Mouse (Mus musculus) erythroblast, embryonic 14.5 days (primary cell): ENCODE measurements around the gene Mrtfa.

Experiments
- GATA1 ChIP-seq: IDR thresholded peaks from 2 replicates; pipeline ENCODE4 v1.6.1; 2012; ENCODE audit warnings: low read length, inconsistent platforms, mixed read lengths
- TAL1 ChIP-seq: IDR thresholded peaks from 3 replicates; pipeline ENCODE4 v1.6.1; 2012; ENCODE audit warnings: low read length, inconsistent platforms, mixed read lengths

DNA sequence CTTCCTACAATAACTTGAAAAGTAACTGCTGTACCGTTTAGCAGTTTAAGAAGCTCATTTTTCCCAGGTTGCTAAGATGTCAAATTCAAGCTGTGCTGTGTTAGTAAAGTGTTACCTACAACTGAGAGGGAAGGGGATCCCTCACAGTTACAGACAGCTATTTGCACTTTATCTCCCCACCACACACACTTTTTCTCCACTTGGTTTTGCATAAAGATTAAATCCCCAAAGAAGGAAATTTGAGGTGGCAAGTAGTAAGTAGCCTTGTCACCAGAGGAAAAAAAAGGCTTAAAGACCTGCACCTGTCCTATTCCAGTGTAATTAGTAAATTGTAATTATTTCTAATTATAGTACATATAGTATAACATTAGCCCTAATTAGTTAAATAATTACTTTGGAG lies 193.5 kb downstream of the Mrtfa start:
- no peak for TF ChIP-seq TAL1
- no peak for TF ChIP-seq GATA1
